Mouse (Mus musculus) forebrain, embryonic 13.5 days (tissue): ENCODE measurements around the gene 1700080O16Rik. TPM values are rescaled to one million over a fixed set of nuclear protein-coding genes. Genes with fewer than 3 reads are reported as not detected.

Experiments used
- ATAC-seq: fragments of 200-750 bp; cut with Nextera tagmentation; 2 replicates; pipeline ENCODE4 v1.8.0; 2017
- H3K27ac ChIP-seq: fragments of 300-500 bp; sonication (generic); 2 replicates; pipeline ENCODE4 v1.5.1; 2015; ENCODE audit warnings: inconsistent platforms, mild to moderate bottlenecking, moderate library complexity
- H3K27me3 ChIP-seq: fragments of 300-500 bp; sonication (generic); 2 replicates; pipeline ENCODE4 v1.6.1; 2015; ENCODE audit warnings: mild to moderate bottlenecking, inconsistent platforms
- H3K36me3 ChIP-seq: fragments of 300-500 bp; sonication (generic); 2 replicates; pipeline ENCODE4 v1.6.1; 2015; ENCODE audit warnings: mild to moderate bottlenecking, inconsistent platforms; ENCODE audit not compliant: poor library complexity, severe bottlenecking
- H3K4me1 ChIP-seq: fragments of 300-500 bp; sonication (generic); 2 replicates; pipeline ENCODE4 v1.6.1; 2015; ENCODE audit warnings: inconsistent platforms
- H3K4me2 ChIP-seq: fragments of 300-500 bp; sonication (generic); 2 replicates; pipeline ENCODE4 v1.6.1; 2015; ENCODE audit warnings: inconsistent platforms, mild to moderate bottlenecking, moderate library complexity
- H3K4me3 ChIP-seq: fragments of 300-500 bp; sonication (generic); 2 replicates; pipeline ENCODE4 v1.5.1; 2015; ENCODE audit warnings: mild to moderate bottlenecking, inconsistent platforms
- H3K9ac ChIP-seq: fragments of 300-500 bp; sonication (generic); 2 replicates; pipeline ENCODE4 v1.6.1; 2015; ENCODE audit warnings: mild to moderate bottlenecking, inconsistent platforms
- H3K9me3 ChIP-seq: fragments of 300-500 bp; sonication (generic); replicated peaks from 2 replicates; pipeline ENCODE4 v1.6.1; 2016; ENCODE audit warnings: inconsistent platforms
- WGBS: fragments of 180-500 bp; shearing (Covaris S2); methylation state at CpG from one replicate; pipeline ENCODE4 v1.1.7; 2015; 5-methylcytosine and 5-hydroxymethylcytosine counted together
- polyA plus RNA-seq: library from polyadenylated mRNA; unstranded; fragments of >200 nt; fragmentation: Nextera tagmentation; extraction: Ambion mirVana; gene quantifications from 2 replicates; pipeline ENCODE4 v1.2.1, GENCODE M21; 2015

The 1700080O16Rik gene
- polyA plus RNA-seq: not detected in 2 replicates

DNA sequence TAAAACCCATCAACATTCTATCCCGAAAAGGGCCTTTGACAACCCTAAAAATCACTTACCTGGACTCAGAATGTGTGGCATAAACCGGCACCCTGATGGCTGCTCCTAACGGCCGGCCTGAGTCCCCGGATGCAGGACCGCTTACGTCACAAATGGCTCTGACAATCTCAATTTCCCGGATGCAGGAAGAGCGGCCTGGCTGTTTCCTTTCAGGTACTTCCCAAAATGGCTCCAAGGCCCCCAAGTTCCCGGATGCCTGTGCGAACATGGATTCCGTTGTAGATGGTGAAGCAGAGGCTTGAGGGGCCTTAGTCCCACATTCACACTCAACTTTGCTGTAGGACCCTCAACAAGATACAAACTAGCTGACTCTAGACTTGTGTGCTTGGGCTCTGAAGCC lies at the start of gene 1700080O16Rik:
TSS of gene 1700080O16Rik (minus strand) at position 101 of the 400 bp plus-strand sequence.
- WGBS: 96% methylated on average over 12 of the region's 12 CpGs
- H3K9ac ChIP-seq: no peak within 1 kb of the TSS
- H3K36me3 ChIP-seq: no peaks in the 10 kb centered on the region
- no peak within 1 kb of the TSS for H3K27ac ChIP-seq
- no peak for ATAC-seq
- H3K4me3 ChIP-seq: no peak within 1 kb of the TSS
- no peaks in the 10 kb centered on the region for H3K27me3 ChIP-seq
- no peaks in the 10 kb centered on the region for H3K4me1 ChIP-seq
- no peak within 1 kb of the TSS for H3K4me2 ChIP-seq
- no peaks in the 10 kb centered on the region for H3K9me3 ChIP-seq

DNA sequence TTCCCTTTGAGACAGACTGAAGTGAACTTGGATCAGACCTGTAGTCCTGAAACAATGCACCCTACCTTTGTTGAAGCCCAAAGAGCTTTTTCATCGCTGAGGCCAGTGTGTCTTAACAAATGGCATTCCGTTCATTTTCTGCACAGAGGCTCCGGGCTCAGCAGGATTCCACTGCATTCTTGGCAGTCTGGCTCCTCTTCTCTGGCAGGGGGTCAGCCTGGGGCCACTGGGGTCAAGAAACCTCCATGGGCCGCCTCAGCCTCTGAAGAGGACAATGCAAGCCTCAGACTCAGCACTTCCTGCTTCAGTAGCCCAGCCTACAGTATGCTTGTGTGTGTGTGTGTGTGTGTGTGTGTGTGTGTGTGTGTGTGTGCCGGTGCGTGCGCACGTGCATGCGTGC lies 45.1 kb upstream of the 1700080O16Rik start:
- no peak overlapping the region for H3K4me3 ChIP-seq
- H3K27me3 ChIP-seq: no peaks in the 10 kb centered on the region
- H3K4me2 ChIP-seq: no peak overlapping the region
- H3K4me1 ChIP-seq: peaks cover 3% of the 10 kb centered on the region; the same call in 1 of the 2 replicates
- no peak for ATAC-seq
- no peaks in the 10 kb centered on the region for H3K36me3 ChIP-seq
- no peak overlapping the region for H3K9ac ChIP-seq
- H3K9me3 ChIP-seq: no peaks in the 10 kb centered on the region
- H3K27ac ChIP-seq: no peak overlapping the region
- WGBS: 44% methylated on average over 6 of the region's 9 CpGs

DNA sequence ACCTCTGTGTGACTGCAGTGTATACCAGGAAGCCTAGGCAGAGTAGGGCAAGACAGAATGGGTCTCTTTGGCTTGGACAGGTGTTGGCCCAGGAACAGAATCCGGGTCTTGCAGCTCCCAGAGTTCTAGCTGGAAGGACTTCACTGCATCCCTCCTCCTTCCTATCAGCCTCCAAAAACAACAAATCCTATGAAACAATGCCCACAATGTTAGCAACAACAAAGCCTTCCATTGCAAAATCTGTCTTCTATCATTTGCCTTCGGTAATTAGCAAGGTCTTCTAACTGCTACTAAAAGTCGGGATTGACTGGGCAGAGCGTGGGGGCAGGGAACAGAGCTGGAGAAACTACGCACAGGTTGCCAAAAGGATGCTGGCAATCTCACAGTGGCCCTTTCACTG lies 27.5 kb upstream of the 1700080O16Rik start:
- no peaks in the 10 kb centered on the region for H3K36me3 ChIP-seq
- no peaks in the 10 kb centered on the region for H3K4me1 ChIP-seq
- H3K9ac ChIP-seq: no peak overlapping the region
- 69% methylated on average over 5 of the region's 5 CpGs for WGBS
- H3K4me3 ChIP-seq: no peak overlapping the region
- no peak overlapping the region for H3K27ac ChIP-seq
- H3K27me3 ChIP-seq: no peaks in the 10 kb centered on the region
- no peak for ATAC-seq
- no peaks in the 10 kb centered on the region for H3K9me3 ChIP-seq
- H3K4me2 ChIP-seq: no peak overlapping the region

DNA sequence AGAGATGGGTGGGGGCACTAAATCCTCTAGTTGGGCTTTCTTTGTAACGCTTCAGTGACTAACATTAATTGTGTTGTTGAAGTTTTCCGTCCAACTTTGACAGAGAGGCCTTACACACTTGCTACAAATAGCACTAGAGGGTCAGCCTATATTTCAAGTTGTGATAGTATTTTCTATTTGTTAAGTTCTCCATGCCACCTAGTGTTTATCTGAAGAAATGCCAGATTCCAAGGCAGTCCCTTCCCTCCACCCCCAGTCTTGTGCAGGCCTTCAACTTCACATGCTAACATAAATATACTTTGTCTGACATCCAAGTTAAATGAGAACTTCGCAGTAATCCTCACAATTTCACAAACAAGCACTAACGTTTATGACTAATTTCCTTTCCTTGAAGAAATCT lies 26.9 kb upstream of the 1700080O16Rik start:
- Histone ChIP-seq H3K9me3 (no peaks in the 10 kb centered on the region), H3K4me3 (no peak overlapping the region), H3K4me1 (no peaks in the 10 kb centered on the region), H3K27ac (no peak overlapping the region), H3K27me3 (no peaks in the 10 kb centered on the region), H3K4me2 (no peak overlapping the region), H3K36me3 (no peaks in the 10 kb centered on the region), H3K9ac (no peak overlapping the region)
- WGBS: 79% methylated on average over 4 of the region's 4 CpGs
- ATAC-seq: no peak

DNA sequence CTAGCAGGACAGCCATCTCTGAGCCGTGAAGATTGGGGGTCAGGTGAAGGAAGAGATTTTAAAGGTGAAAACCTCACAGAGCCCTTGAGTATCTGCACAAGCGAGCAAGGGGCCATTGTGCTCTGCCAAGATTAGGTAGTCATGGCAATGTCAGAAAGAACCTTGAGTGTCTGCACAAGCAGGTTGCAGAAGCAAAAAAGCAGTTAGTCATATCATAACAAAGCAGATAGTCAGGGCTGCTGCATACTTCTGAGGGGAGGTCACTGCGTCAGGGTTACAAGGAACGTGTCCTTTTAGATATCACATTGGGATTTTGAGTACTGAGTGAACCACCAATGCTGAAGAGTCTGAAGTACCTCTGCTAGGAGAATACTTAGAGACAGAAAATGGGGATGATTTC lies 3.8 kb upstream of the 1700080O16Rik start:
- no peak overlapping the region for H3K4me3 ChIP-seq
- H3K4me1 ChIP-seq: no peaks in the 10 kb centered on the region
- H3K27me3 ChIP-seq: no peaks in the 10 kb centered on the region
- H3K27ac ChIP-seq: no peak overlapping the region
- WGBS: 79% methylated on average over 4 of the region's 4 CpGs
- no peaks in the 10 kb centered on the region for H3K36me3 ChIP-seq
- no peak overlapping the region for H3K9ac ChIP-seq
- no peaks in the 10 kb centered on the region for H3K9me3 ChIP-seq
- no peak for ATAC-seq
- H3K4me2 ChIP-seq: no peak overlapping the region

DNA sequence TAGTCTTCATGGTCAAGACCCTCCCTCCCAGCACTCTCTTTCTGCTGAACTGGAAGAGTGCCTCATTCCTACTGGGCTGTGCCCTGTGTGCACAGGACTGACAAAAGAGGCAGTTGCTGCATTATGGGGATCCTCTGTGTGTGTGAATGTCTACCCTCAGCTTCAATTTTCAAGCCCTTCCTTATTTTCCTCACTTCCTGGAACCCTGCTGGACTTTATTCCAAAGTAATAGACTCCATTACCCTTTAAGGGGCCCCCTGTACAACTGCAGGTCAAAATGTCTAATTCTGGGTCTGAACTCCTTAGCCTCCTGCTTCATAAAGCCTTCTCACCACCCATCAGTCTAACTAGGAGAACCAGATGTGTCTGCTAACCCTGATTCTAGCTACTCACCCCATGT lies 2.0 kb upstream of the 1700080O16Rik start:
- H3K4me3 ChIP-seq: no peak overlapping the region
- H3K27me3 ChIP-seq: no peaks in the 10 kb centered on the region
- no peak overlapping the region for H3K27ac ChIP-seq
- no peak overlapping the region for H3K4me2 ChIP-seq
- no peaks in the 10 kb centered on the region for H3K36me3 ChIP-seq
- no peak for ATAC-seq
- no peak overlapping the region for H3K9ac ChIP-seq
- H3K4me1 ChIP-seq: no peaks in the 10 kb centered on the region
- no peaks in the 10 kb centered on the region for H3K9me3 ChIP-seq

DNA sequence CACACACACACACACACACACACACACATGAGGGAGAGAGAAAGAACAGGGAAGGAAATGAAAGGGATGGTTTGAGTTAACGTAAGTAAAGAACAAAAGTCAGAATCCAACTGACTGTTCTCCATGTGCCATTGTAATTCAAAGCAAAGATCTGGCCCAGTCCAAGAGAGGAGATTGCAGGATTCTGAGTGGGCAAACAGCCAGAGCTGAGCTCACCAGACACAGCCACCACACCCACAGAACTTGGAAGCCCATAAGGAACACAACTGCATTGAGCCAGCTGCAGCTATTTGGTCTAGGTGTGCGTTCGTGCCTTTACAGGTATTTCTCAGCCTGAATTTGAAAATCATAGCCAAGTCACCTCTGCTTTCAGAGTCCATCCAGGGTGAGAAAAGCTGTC lies 24.5 kb downstream of the 1700080O16Rik start:
- Histone ChIP-seq H3K4me1 (no peaks in the 10 kb centered on the region), H3K27me3 (no peaks in the 10 kb centered on the region), H3K36me3 (no peaks in the 10 kb centered on the region), H3K9me3 (no peaks in the 10 kb centered on the region), H3K4me3 (no peak overlapping the region), H3K9ac (no peak overlapping the region), H3K27ac (no peak overlapping the region), H3K4me2 (no peak overlapping the region)
- 68% methylated on average over 3 of the region's 3 CpGs for WGBS
- ATAC-seq: no peak

DNA sequence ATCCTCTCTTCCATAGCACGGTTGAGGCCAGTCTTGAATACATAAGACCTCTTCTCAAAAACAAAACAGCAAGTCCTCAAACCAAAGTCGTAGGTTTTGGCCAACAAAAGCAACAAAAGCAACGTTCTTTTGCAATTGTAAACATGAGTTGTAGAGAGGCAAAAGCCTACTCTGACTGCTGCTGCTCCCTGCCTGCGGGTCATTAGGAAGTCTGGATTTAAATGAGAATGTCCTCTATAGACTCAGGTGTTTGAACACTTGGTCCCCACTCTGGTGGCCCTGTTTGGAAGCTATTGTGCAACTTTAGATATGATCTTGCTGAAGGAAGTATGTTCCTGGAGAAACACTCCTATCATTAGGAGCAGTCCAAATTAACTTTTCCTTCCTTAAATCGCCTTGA lies 34.5 kb downstream of the 1700080O16Rik start:
- H3K9ac ChIP-seq: no peak overlapping the region
- H3K4me3 ChIP-seq: no peak overlapping the region
- H3K36me3 ChIP-seq: no peaks in the 10 kb centered on the region
- no peaks in the 10 kb centered on the region for H3K9me3 ChIP-seq
- H3K27ac ChIP-seq: no peak overlapping the region
- no peak for ATAC-seq
- no peaks in the 10 kb centered on the region for H3K4me1 ChIP-seq
- H3K4me2 ChIP-seq: no peak overlapping the region
- WGBS: 65% methylated on average over 5 of the region's 5 CpGs
- no peaks in the 10 kb centered on the region for H3K27me3 ChIP-seq

DNA sequence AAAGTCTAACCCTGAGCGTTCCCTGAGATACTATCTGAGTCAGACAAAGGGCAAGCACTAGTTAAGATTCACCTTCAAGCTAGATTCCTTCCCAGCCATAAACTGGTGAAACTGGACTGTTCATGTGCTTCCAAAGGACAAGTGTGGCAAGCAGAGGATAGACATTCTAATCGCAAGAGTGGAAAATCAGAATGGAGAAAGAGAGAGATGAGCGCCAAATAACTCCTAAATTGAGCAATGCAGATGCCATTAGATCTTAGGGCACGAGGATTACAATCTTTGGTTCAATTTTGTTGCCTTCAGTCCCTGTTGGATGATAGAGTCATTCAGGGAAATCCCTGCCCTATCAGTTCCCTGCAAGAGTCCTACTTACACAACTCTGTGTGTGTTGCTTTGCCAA lies 53.5 kb downstream of the 1700080O16Rik start:
- no peak for ATAC-seq
- H3K27ac ChIP-seq: no peak overlapping the region

More for the DNA sequence above, 53.5 kb downstream of the 1700080O16Rik start:
- 87% methylated on average over 4 of the region's 4 CpGs for WGBS
- Histone ChIP-seq H3K4me3 (no peak overlapping the region), H3K9me3 (no peaks in the 10 kb centered on the region), H3K4me2 (no peak overlapping the region), H3K4me1 (no peaks in the 10 kb centered on the region), H3K27me3 (no peaks in the 10 kb centered on the region), H3K9ac (no peak overlapping the region), H3K36me3 (no peaks in the 10 kb centered on the region)

Other genes with a start within 250 kb of the 1700080O16Rik start
- not detected in 2 replicates for gene Usp26, start 171.5 kb downstream of the 1700080O16Rik start, polyA plus RNA-seq
- gene Gpc4, start 192.5 kb upstream of the 1700080O16Rik start, polyA plus RNA-seq: 47.3 and 48.2 TPM in 2 replicates